Mouse (Mus musculus): ENCODE results near the gene Ngb. TPM values are rescaled to one million over a fixed set of nuclear protein-coding genes. Genes with fewer than 3 reads are reported as not detected.

The Ngb gene
- polyA plus RNA-seq (2014; fragmentation: Nextera tagmentation; extraction: Ambion mirVana), result 0.27 and 0.28 TPM in 2 replicates

GRCm38 (mm10) chr12:87102165-87102631, at the start of gene Ngb:
Gene Ngb, minus strand, starts transcription at chr12:87102539.
- Histone ChIP-seq H3K9ac (ENCODE audit: low read length) (peak within 1 kb of the TSS; percentile 34; the same call in 1 of the 2 replicates), H3K27me3 (ENCODE audit: control insufficient read depth, insufficient read depth, low read length) (peaks cover 34% of the 10 kb centered on the region), H3K4me1 (ENCODE audit: control insufficient read depth in 2 of 2, insufficient read depth in 2 of 2, low read length in 2 of 2) (0 out of 4 replicates have a peak, but pooled peaks cover 0 to 5% of the 10 kb centered on the region in 2 experiments), H3K4me2 (ENCODE audit: low read length) (peak within 1 kb of the TSS; percentile 62), H3K9me3 (ENCODE audit: control insufficient read depth, low read length) (no peaks in the 10 kb centered on the region), H3K36me3 (ENCODE audit: control insufficient read depth, insufficient read depth, low read length) (no peaks in the 10 kb centered on the region), H3K27ac (replicated peaks in 1 of 2; ENCODE audit: control insufficient read depth in 1 of 2, insufficient read depth in 1 of 2, low read depth in 2 of 2, low read length in 2 of 2) (no peak within 1 kb of the TSS), H3K4me3 (ENCODE audit: control insufficient read depth in 1 of 2, insufficient read depth in 1 of 2, low read depth in 1 of 2, low read length in 2 of 2) (peak within 1 kb of the TSS; percentile 23 to 29; a peak in 3 of 4 replicates)
- ATAC-seq (ENCODE audit: insufficient number of reproducible peaks, insufficient read depth, low FRiP score, low read depth), result no peak
- WGBS, result 4% methylated on average over 32 of the region's 32 CpGs

- H3K27me3 ChIP-seq (ENCODE audit: control insufficient read depth, insufficient read depth, low read length), result no peaks in the 10 kb centered on the region
These were observed 47.1 kb upstream of the Ngb start for GRCm38 (mm10) chr12:87149471-87149870.

GRCm38 (mm10) chr12:87148136-87148535, 45.8 kb upstream of the Ngb start:
- peaks cover 11% of the 10 kb centered on the region; the same call in 1 of the 2 replicates for H3K9me3 ChIP-seq (ENCODE audit: control insufficient read depth, low read length)
- no peaks in the 10 kb centered on the region for H3K36me3 ChIP-seq (ENCODE audit: control insufficient read depth, insufficient read depth, low read length)
- H3K27me3 ChIP-seq (ENCODE audit: control insufficient read depth, insufficient read depth, low read length), result no peaks in the 10 kb centered on the region
- peak overlapping the region; percentile 86 for H3K9ac ChIP-seq (ENCODE audit: low read length)
- 25% methylated on average over 15 of the region's 15 CpGs for whole genome bisulfite sequencing
- peak overlapping the region; percentile 64 to 97 for H3K4me3 ChIP-seq (ENCODE audit: control insufficient read depth in 1 of 2, insufficient read depth in 1 of 2, low read depth in 1 of 2, low read length in 2 of 2)
- peak overlapping the region; percentile 88 to 95 for H3K27ac ChIP-seq (replicated peaks in 1 of 2; ENCODE audit: control insufficient read depth in 1 of 2, insufficient read depth in 1 of 2, low read depth in 2 of 2, low read length in 2 of 2)
- peaks cover 0 to 8% of the 10 kb centered on the region in 2 experiments; a peak in 3 of 4 replicates for H3K4me1 ChIP-seq (ENCODE audit: control insufficient read depth in 2 of 2, insufficient read depth in 2 of 2, low read length in 2 of 2)
- ATAC-seq (ENCODE audit: insufficient number of reproducible peaks, insufficient read depth, low FRiP score, low read depth), result no peak
- peak overlapping the region; percentile 67 for H3K4me2 ChIP-seq (ENCODE audit: low read length)

More at GRCm38 (mm10) chr12:87149471-87149870, 47.1 kb upstream of the Ngb start:
- Histone ChIP-seq H3K9me3 (ENCODE audit: control insufficient read depth, low read length) (peaks cover 11% of the 10 kb centered on the region; the same call in 1 of the 2 replicates), H3K27ac (replicated peaks in 1 of 2; ENCODE audit: control insufficient read depth in 1 of 2, insufficient read depth in 1 of 2, low read depth in 2 of 2, low read length in 2 of 2) (no peak overlapping the region), H3K4me2 (ENCODE audit: low read length) (no peak overlapping the region), H3K4me1 (ENCODE audit: control insufficient read depth in 2 of 2, insufficient read depth in 2 of 2, low read length in 2 of 2) (peaks cover 0 to 8% of the 10 kb centered on the region in 2 experiments; a peak in 3 of 4 replicates), H3K4me3 (ENCODE audit: control insufficient read depth in 1 of 2, insufficient read depth in 1 of 2, low read depth in 1 of 2, low read length in 2 of 2) (no peak overlapping the region), H3K9ac (ENCODE audit: low read length) (no peak overlapping the region), H3K36me3 (ENCODE audit: control insufficient read depth, insufficient read depth, low read length) (no peaks in the 10 kb centered on the region)
- 98% methylated on average over 5 of the region's 5 CpGs for WGBS
- ATAC-seq (ENCODE audit: insufficient number of reproducible peaks, insufficient read depth, low FRiP score, low read depth), result no peak

GRCm38 (mm10) chr12:87147395-87148089, 45.2 kb upstream of the Ngb start, which contains the start of gene Pomt2:
Gene Pomt2, minus strand, starts transcription at chr12:87147968.
- Histone ChIP-seq H3K4me3 (ENCODE audit: control insufficient read depth in 1 of 2, insufficient read depth in 1 of 2, low read depth in 1 of 2, low read length in 2 of 2) (peak within 1 kb of the TSS; percentile 64 to 97), H3K36me3 (ENCODE audit: control insufficient read depth, insufficient read depth, low read length) (no peaks in the 10 kb centered on the region), H3K9me3 (ENCODE audit: control insufficient read depth, low read length) (peaks cover 7% of the 10 kb centered on the region; the same call in 1 of the 2 replicates), H3K27me3 (ENCODE audit: control insufficient read depth, insufficient read depth, low read length) (no peaks in the 10 kb centered on the region), H3K4me1 (ENCODE audit: control insufficient read depth in 2 of 2, insufficient read depth in 2 of 2, low read length in 2 of 2) (peaks cover 0 to 8% of the 10 kb centered on the region in 2 experiments; a peak in 3 of 4 replicates), H3K27ac (replicated peaks in 1 of 2; ENCODE audit: control insufficient read depth in 1 of 2, insufficient read depth in 1 of 2, low read depth in 2 of 2, low read length in 2 of 2) (peak within 1 kb of the TSS; percentile 88 to 95), H3K4me2 (ENCODE audit: low read length) (peak within 1 kb of the TSS; percentile 67), H3K9ac (ENCODE audit: low read length) (peak within 1 kb of the TSS; percentile 86)
- peak; percentile 98 for ATAC-seq (ENCODE audit: insufficient number of reproducible peaks, insufficient read depth, low FRiP score, low read depth)
- WGBS, result under 1% methylated on average over 53 of the region's 61 CpGs

- peaks cover 0 to 10% of the 10 kb centered on the region in 2 experiments; a peak in 3 of 4 replicates for H3K4me1 ChIP-seq (ENCODE audit: control insufficient read depth in 2 of 2, insufficient read depth in 2 of 2, low read length in 2 of 2)
- H3K36me3 ChIP-seq (ENCODE audit: control insufficient read depth, insufficient read depth, low read length), result no peaks in the 10 kb centered on the region
- peaks cover 7% of the 10 kb centered on the region; the same call in 1 of the 2 replicates for H3K9me3 ChIP-seq (ENCODE audit: control insufficient read depth, low read length)
- under 1% methylated on average over 27 of the region's 27 CpGs for WGBS
- H3K4me3 ChIP-seq (ENCODE audit: control insufficient read depth in 1 of 2, insufficient read depth in 1 of 2, low read depth in 1 of 2, low read length in 2 of 2), result peak within 1 kb of the TSS; percentile 64 to 97
- H3K4me2 ChIP-seq (ENCODE audit: low read length), result peak within 1 kb of the TSS; percentile 67
- peak within 1 kb of the TSS; percentile 88 to 95 for H3K27ac ChIP-seq (replicated peaks in 1 of 2; ENCODE audit: control insufficient read depth in 1 of 2, insufficient read depth in 1 of 2, low read depth in 2 of 2, low read length in 2 of 2)
- H3K9ac ChIP-seq (ENCODE audit: low read length), result peak within 1 kb of the TSS; percentile 86
- peak; percentile 74 for ATAC-seq (ENCODE audit: insufficient number of reproducible peaks, insufficient read depth, low FRiP score, low read depth)
- H3K27me3 ChIP-seq (ENCODE audit: control insufficient read depth, insufficient read depth, low read length), result no peaks in the 10 kb centered on the region
These were observed 44.6 kb upstream of the Ngb start, which contains the start of gene Gstz1 for GRCm38 (mm10) chr12:87146966-87147365. Gene Gstz1, plus strand, starts transcription at chr12:87147165.

DNA sequence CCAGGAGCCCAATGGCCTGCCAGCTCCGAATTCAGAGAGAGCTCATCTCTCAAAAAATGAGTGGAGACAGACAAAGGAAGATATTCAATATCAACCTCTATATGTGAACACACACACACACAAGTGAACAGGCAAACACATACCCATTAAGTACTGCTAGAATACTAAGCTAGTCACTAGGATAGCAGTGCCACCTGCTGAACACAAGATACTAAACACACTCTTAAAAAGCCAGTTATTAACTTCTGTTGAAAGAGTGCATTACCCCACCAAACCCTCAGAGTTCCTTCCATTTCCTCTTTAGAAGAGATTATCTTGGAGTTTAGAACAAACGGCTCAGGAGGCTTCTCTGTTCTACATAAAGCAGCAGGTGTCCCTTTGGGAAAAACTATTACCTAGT, 39.8 kb upstream of the Ngb start:
- Histone ChIP-seq H3K4me2 (ENCODE audit: low read length) (no peak overlapping the region), H3K36me3 (ENCODE audit: control insufficient read depth, insufficient read depth, low read length) (peaks cover 9% of the 10 kb centered on the region), H3K9ac (ENCODE audit: low read length) (no peak overlapping the region), H3K4me3 (ENCODE audit: control insufficient read depth in 1 of 2, insufficient read depth in 1 of 2, low read depth in 1 of 2, low read length in 2 of 2) (no peak overlapping the region), H3K9me3 (ENCODE audit: control insufficient read depth, low read length) (no peaks in the 10 kb centered on the region), H3K4me1 (ENCODE audit: control insufficient read depth in 2 of 2, insufficient read depth in 2 of 2, low read length in 2 of 2) (peaks cover 0 to 23% of the 10 kb centered on the region in 2 experiments; a peak in 2 of 4 replicates), H3K27ac (replicated peaks in 1 of 2; ENCODE audit: control insufficient read depth in 1 of 2, insufficient read depth in 1 of 2, low read depth in 2 of 2, low read length in 2 of 2) (no peak overlapping the region), H3K27me3 (ENCODE audit: control insufficient read depth, insufficient read depth, low read length) (no peaks in the 10 kb centered on the region)
- ATAC-seq (ENCODE audit: insufficient number of reproducible peaks, insufficient read depth, low FRiP score, low read depth), result no peak
- WGBS, result 50% methylated on average over 2 of the region's 2 CpGs

DNA sequence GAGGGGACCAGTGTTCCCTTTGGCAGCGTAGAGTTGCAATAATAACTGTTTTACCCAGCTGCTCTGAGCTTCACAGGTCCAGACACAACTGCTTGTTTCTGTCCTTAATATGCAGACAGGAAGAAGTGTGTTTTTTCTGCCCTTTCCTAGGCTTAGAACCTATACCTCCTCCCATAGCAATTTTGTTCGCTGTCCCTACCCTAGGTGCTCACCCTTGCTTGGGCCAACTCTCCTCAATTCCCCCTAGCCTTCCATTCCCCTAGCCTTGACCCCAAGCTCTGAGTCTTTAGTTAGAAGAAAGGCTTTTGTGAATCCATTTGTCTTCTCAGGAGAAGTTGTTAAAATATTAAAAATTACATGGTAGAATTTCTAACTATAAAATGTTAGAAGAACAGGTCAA, 36.4 kb upstream of the Ngb start:
- H3K27me3 ChIP-seq (ENCODE audit: control insufficient read depth, insufficient read depth, low read length), result no peaks in the 10 kb centered on the region
- H3K4me3 ChIP-seq (ENCODE audit: control insufficient read depth in 1 of 2, insufficient read depth in 1 of 2, low read depth in 1 of 2, low read length in 2 of 2), result no peak overlapping the region
- WGBS, result 64% methylated on average over 2 of the region's 2 CpGs
- ATAC-seq (ENCODE audit: insufficient number of reproducible peaks, insufficient read depth, low FRiP score, low read depth), result no peak
- H3K4me1 ChIP-seq (ENCODE audit: control insufficient read depth in 2 of 2, insufficient read depth in 2 of 2, low read length in 2 of 2), result peaks cover 0 to 15% of the 10 kb centered on the region in 2 experiments; a peak in 1 of 4 replicates
- peaks cover 31% of the 10 kb centered on the region for H3K36me3 ChIP-seq (ENCODE audit: control insufficient read depth, insufficient read depth, low read length)
- H3K9ac ChIP-seq (ENCODE audit: low read length), result no peak overlapping the region
- no peak overlapping the region for H3K4me2 ChIP-seq (ENCODE audit: low read length)
- H3K9me3 ChIP-seq (ENCODE audit: control insufficient read depth, low read length), result no peaks in the 10 kb centered on the region
- no peak overlapping the region for H3K27ac ChIP-seq (replicated peaks in 1 of 2; ENCODE audit: control insufficient read depth in 1 of 2, insufficient read depth in 1 of 2, low read depth in 2 of 2, low read length in 2 of 2)
